Mouse (Mus musculus) limb, embryonic 13.5 days (tissue): ENCODE data around the gene Tmem14a. TPM values are rescaled to one million over a fixed set of nuclear protein-coding genes. Genes with fewer than 3 reads are reported as not detected.
"Not testable (repeated sequence)": the region's sequence is repeated elsewhere in the genome, so short reads cannot be mapped to it uniquely, and the experiment has no call there.

Experiments
- ATAC-seq: fragments of 200-750 bp; cut with Nextera tagmentation; 2 replicates; pipeline ENCODE4 v1.8.0; 2017; ENCODE audit warnings: low read depth, moderate number of reproducible peaks, moderate TSS enrichment; ENCODE audit not compliant: low FRiP score
- H3K27ac ChIP-seq: fragments of 300-500 bp; sonication (generic); 2 replicates; pipeline ENCODE4 v1.5.1; 2015; ENCODE audit warnings: inconsistent platforms, mild to moderate bottlenecking, moderate library complexity
- H3K27me3 ChIP-seq: fragments of 300-500 bp; sonication (generic); 2 replicates; pipeline ENCODE4 v1.6.1; 2015; ENCODE audit warnings: mild to moderate bottlenecking, inconsistent platforms
- H3K36me3 ChIP-seq: fragments of 300-500 bp; sonication (generic); 2 replicates; pipeline ENCODE4 v1.6.1; 2015; ENCODE audit warnings: inconsistent platforms, mild to moderate bottlenecking, moderate library complexity
- H3K4me1 ChIP-seq: fragments of 300-500 bp; sonication (generic); 2 replicates; pipeline ENCODE4 v1.6.1; 2015; ENCODE audit warnings: inconsistent platforms
- H3K4me2 ChIP-seq: fragments of 300-500 bp; sonication (generic); replicated peaks from 2 replicates; pipeline ENCODE4 v1.6.1; 2015; ENCODE audit warnings: inconsistent platforms, mild to moderate bottlenecking, moderate library complexity
- H3K4me3 ChIP-seq: fragments of 300-500 bp; sonication (generic); 2 replicates; pipeline ENCODE4 v1.5.1; 2015; ENCODE audit warnings: moderate library complexity, mild to moderate bottlenecking, inconsistent platforms
- H3K9ac ChIP-seq: fragments of 300-500 bp; sonication (generic); 2 replicates; pipeline ENCODE4 v1.6.1; 2015; ENCODE audit warnings: mild to moderate bottlenecking, inconsistent platforms
- H3K9me3 ChIP-seq: fragments of 300-500 bp; sonication (generic); 2 replicates; pipeline ENCODE4 v1.6.1; 2016; ENCODE audit warnings: inconsistent platforms
- WGBS: fragments of 180-500 bp; shearing (Covaris S2); methylation state at CpG from one replicate; pipeline ENCODE4 v1.1.7; 2015; 5-methylcytosine and 5-hydroxymethylcytosine counted together
- polyA plus RNA-seq: library from polyadenylated mRNA; unstranded; fragments of >200 nt; fragmentation: Nextera tagmentation; extraction: Ambion mirVana; gene quantifications from 2 replicates; pipeline ENCODE4 v1.2.1, GENCODE M21; 2015

Gene Tmem14a
- polyA plus RNA-seq = 8.4 and 10.1 TPM in 2 replicates

DNA sequence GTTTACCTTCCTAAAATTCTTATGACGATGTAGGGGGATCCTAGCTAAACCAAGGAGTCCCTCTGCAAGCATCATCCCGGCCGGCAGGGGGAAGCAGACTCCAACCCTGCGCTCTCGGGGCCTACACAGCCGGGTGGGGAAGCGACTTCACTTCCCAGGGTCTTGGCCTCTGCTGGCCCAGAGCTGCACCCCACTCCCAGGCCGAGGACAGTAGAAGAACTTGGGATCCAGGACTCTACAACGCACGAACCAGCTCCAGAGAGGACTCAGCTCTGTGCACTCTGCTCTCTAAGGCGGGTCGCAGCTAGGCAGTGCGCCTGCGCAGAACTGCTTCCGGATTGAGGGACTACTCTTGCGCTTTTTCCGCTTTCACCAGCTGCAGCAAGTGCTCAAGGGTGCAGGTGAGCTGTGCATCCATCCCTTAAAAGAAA lies at the start of gene Tmem14a:
TSS of gene Tmem14a (plus strand) at position 87 of the 431 bp plus-strand sequence.
- Histone ChIP-seq H3K4me3 (peak within 1 kb of the TSS; percentile 54), H3K9me3 (no peaks in the 10 kb centered on the region), H3K4me1 (peaks cover 7% of the 10 kb centered on the region), H3K4me2 (peak within 1 kb of the TSS; percentile 70), H3K36me3 (no peaks in the 10 kb centered on the region), H3K27me3 (no peaks in the 10 kb centered on the region), H3K27ac (peak within 1 kb of the TSS; percentile 67; the same call in 1 of the 2 replicates), H3K9ac (peak within 1 kb of the TSS; percentile 80)
- peak; percentile 92 for ATAC-seq
- WGBS = under 1% methylated on average over 17 of the region's 17 CpGs

GRCm38 (mm10) chr1:21185196-21185595 lies 33.2 kb upstream of the Tmem14a start:
- Histone ChIP-seq H3K4me1 (no peaks in the 10 kb centered on the region), H3K9ac (no peak overlapping the region), H3K27ac (no peak overlapping the region), H3K36me3 (no peaks in the 10 kb centered on the region), H3K4me3 (no peak overlapping the region), H3K4me2 (no peak overlapping the region), H3K27me3 (no peaks in the 10 kb centered on the region), H3K9me3 (no peaks in the 10 kb centered on the region)
- 95% methylated on average over 6 of the region's 6 CpGs for WGBS
- no peak for ATAC-seq

- WGBS = 81% methylated on average over 1 of the region's 1 CpGs
- H3K27ac ChIP-seq = no peak overlapping the region
- no peak overlapping the region for H3K4me2 ChIP-seq
- no peaks in the 10 kb centered on the region for H3K4me1 ChIP-seq
- no peak overlapping the region for H3K4me3 ChIP-seq
- no peaks in the 10 kb centered on the region for H3K36me3 ChIP-seq
- ATAC-seq = no peak
- no peak overlapping the region for H3K9ac ChIP-seq
- no peaks in the 10 kb centered on the region for H3K27me3 ChIP-seq
- no peaks in the 10 kb centered on the region for H3K9me3 ChIP-seq
These were observed 12.1 kb upstream of the Tmem14a start for GRCm38 (mm10) chr1:21206241-21206640.

DNA sequence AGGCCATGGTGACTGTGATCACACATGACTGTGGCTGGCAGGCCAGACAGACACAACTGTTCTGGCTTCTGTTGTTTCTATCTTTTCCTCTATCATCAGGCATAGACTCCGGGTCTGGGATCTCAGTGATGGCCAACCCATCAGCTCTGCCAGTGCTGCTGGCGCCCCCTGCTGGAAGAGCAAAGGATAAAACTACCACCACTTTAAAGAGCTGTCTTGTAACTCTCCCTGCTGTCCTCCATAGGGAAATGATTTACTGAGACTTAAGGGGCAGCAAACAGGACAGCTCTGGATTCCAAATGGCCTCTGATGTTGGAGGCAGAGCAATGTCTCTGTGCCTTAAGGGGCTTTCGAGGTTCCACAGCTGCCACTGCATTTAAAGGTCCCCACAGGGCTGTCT lies 4.8 kb upstream of the Tmem14a start:
- peak; percentile 26; the same call in 1 of the 2 replicates for ATAC-seq
- not testable (repeated sequence) for H3K4me1 ChIP-seq, H3K4me3 ChIP-seq, H3K36me3 ChIP-seq, H3K27me3 ChIP-seq, H3K4me2 ChIP-seq, H3K9ac ChIP-seq, H3K9me3 ChIP-seq, H3K27ac ChIP-seq
- WGBS = 17% methylated on average over 3 of the region's 3 CpGs

DNA sequence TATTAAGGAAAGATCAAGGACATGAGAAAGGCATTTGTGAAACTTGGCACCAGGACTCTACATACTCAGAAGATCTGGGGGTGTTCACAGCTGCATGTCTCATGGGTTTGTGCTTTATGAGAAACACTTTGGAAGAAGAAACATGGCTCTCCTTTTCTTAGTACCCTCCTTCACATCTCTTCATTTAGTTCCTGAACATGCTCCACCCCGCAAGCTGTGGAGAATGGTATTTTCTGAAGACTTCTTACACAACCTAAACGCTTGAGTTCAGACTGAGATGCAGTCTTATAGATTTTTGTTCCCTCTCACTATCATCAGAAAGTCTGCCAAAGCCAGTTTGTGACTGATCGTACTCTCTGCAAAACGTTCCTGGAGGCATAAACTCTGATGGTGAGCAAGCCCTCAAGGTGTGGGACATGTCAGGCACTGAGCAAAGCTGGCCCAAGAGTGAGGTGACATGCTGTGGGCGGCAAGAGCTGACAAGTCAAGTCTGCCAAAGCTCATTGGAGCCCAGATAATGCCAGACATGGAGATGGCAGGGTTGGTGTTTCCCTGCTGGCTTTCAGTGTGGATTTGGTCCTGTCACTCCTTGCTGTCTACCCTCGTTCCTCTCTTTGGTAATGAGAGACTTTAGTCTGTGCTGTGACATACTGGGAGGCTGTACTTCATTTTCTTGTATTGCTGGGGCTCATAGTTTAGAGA lies 4.2 kb upstream of the Tmem14a start:
- H3K36me3 ChIP-seq, H3K4me3 ChIP-seq, ATAC-seq, H3K9me3 ChIP-seq, H3K27me3 ChIP-seq, H3K4me1 ChIP-seq, H3K9ac ChIP-seq, H3K4me2 ChIP-seq, H3K27ac ChIP-seq: not testable (repeated sequence)
- 73% methylated on average over 6 of the region's 6 CpGs for WGBS

- H3K4me2 ChIP-seq = no peak overlapping the region
- 81% methylated on average over 6 of the region's 6 CpGs for WGBS
- H3K4me1 ChIP-seq = peaks cover 3% of the 10 kb centered on the region; the same call in 1 of the 2 replicates
- ATAC-seq = no peak
- no peak overlapping the region for H3K9ac ChIP-seq
- no peaks in the 10 kb centered on the region for H3K36me3 ChIP-seq
- no peak overlapping the region for H3K27ac ChIP-seq
- no peak overlapping the region for H3K4me3 ChIP-seq
- H3K27me3 ChIP-seq = no peaks in the 10 kb centered on the region
- H3K9me3 ChIP-seq = no peaks in the 10 kb centered on the region
These were observed 9.5 kb downstream of the Tmem14a start for GRCm38 (mm10) chr1:21227756-21228395.

GRCm38 (mm10) chr1:21228740-21229722 lies 10.7 kb downstream of the Tmem14a start:
- not testable (repeated sequence) for H3K4me2 ChIP-seq, ATAC-seq, H3K4me1 ChIP-seq, H3K4me3 ChIP-seq, H3K27me3 ChIP-seq, H3K36me3 ChIP-seq, H3K9me3 ChIP-seq, H3K9ac ChIP-seq, H3K27ac ChIP-seq
- WGBS = 83% methylated on average over 15 of the region's 15 CpGs

DNA sequence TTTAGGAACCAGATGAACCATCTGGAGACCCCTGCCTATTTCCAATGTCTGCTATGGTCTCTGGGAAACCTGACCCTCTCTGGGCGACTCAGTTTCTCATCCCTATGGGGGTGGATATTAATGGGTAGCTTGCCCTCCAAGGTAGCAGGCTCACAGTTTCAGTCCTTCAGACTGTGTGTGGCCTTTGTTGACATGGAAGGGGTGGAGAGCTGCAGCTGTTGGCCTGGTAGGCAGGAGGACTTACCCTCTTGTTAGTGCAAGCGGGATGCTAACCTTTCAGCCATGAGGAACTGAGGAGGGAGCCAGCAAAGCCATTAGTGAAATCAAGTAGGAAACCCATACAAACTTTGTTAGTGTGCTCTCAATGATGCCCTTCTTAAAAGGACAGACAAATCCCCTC lies 12.0 kb downstream of the Tmem14a start:
- peaks cover 3% of the 10 kb centered on the region; the same call in 1 of the 2 replicates for H3K4me1 ChIP-seq
- WGBS = 67% methylated on average over 2 of the region's 2 CpGs
- no peak overlapping the region for H3K4me3 ChIP-seq

GRCm38 (mm10) chr1:21231744-21232464 lies 13.5 kb downstream of the Tmem14a start:
- 57% methylated on average over 5 of the region's 5 CpGs for WGBS
- H3K27ac ChIP-seq = no peak overlapping the region
- no peak for ATAC-seq

More for the DNA sequence above, 12.0 kb downstream of the Tmem14a start:
- Histone ChIP-seq H3K4me2 (no peak overlapping the region), H3K36me3 (no peaks in the 10 kb centered on the region), H3K9ac (no peak overlapping the region), H3K9me3 (no peaks in the 10 kb centered on the region), H3K27me3 (no peaks in the 10 kb centered on the region), H3K27ac (no peak overlapping the region)
- no peak for ATAC-seq

GRCm38 (mm10) chr1:21232516-21232915 lies 14.1 kb downstream of the Tmem14a start:
- H3K27me3 ChIP-seq = no peaks in the 10 kb centered on the region
- no peak for ATAC-seq
- no peaks in the 10 kb centered on the region for H3K9me3 ChIP-seq
- H3K4me1 ChIP-seq = peaks cover 3% of the 10 kb centered on the region; the same call in 1 of the 2 replicates
- H3K36me3 ChIP-seq = no peaks in the 10 kb centered on the region
- no peak overlapping the region for H3K4me2 ChIP-seq
- WGBS = 86% methylated on average over 1 of the region's 1 CpGs
- H3K27ac ChIP-seq = no peak overlapping the region
- H3K4me3 ChIP-seq = no peak overlapping the region
- H3K9ac ChIP-seq = no peak overlapping the region

More at GRCm38 (mm10) chr1:21231744-21232464, 13.5 kb downstream of the Tmem14a start:
- Histone ChIP-seq H3K36me3 (no peaks in the 10 kb centered on the region), H3K4me1 (peaks cover 3% of the 10 kb centered on the region; the same call in 1 of the 2 replicates), H3K9ac (no peak overlapping the region), H3K4me3 (no peak overlapping the region), H3K9me3 (no peaks in the 10 kb centered on the region), H3K27me3 (no peaks in the 10 kb centered on the region), H3K4me2 (no peak overlapping the region)

DNA sequence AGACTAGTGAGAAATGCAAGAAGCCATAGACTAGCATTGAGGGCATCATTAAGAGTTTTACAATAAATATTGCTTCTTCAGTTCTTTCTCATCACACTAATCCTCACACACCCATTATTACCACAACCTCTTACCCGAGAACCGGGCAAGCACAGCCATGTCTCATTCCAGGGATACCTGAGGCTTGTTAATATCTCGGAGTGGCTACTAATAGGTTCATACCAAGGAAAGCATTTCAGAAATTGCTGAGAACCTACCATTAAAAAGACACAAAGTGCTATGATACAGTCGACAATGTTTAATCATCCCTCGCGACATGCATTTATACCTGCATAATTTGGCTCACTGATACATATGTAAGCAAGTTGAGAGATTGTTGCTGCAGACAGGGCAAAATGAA lies 17.0 kb downstream of the Tmem14a start:
- no peak for ATAC-seq
- H3K27me3 ChIP-seq = no peaks in the 10 kb centered on the region
- no peak overlapping the region for H3K27ac ChIP-seq
- no peaks in the 10 kb centered on the region for H3K9me3 ChIP-seq
- H3K4me2 ChIP-seq = no peak overlapping the region
- 81% methylated on average over 6 of the region's 6 CpGs for WGBS
- no peak overlapping the region for H3K4me3 ChIP-seq
- peaks cover 3% of the 10 kb centered on the region; the same call in 1 of the 2 replicates for H3K4me1 ChIP-seq
- no peak overlapping the region for H3K9ac ChIP-seq
- H3K36me3 ChIP-seq = no peaks in the 10 kb centered on the region
